Mouse (Mus musculus): ENCODE measurements around the gene Mgat2.

The Mgat2 gene

DNA sequence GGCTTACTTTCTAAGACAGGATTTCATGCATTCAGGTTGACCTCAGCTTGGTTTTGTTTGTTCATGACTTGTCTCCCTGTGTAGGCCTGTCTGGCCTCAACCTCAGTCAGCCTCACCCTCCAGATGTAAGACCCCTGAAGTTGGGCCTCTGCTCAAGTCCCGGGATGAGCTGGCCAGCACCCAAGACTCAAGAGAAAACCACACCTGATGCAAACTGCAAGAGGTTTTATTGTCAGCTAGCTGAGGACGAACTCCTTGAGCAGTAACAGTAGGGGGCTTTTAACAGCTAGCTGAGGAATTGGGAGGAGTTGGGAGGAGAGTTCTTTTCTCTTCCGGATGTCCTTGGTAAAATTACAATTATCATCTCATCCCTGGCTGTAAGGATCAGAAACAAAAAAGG is 6.4 kb upstream of the Mgat2 start:
- DNase-seq (ENCODE audit: low read depth, low spot score) = no peak

- no peak for DNase-seq (ENCODE audit: low read depth, low spot score)
Measured at GRCm38 (mm10) chr12:69179371-69179770, 4.6 kb upstream of the Mgat2 start.

DNA sequence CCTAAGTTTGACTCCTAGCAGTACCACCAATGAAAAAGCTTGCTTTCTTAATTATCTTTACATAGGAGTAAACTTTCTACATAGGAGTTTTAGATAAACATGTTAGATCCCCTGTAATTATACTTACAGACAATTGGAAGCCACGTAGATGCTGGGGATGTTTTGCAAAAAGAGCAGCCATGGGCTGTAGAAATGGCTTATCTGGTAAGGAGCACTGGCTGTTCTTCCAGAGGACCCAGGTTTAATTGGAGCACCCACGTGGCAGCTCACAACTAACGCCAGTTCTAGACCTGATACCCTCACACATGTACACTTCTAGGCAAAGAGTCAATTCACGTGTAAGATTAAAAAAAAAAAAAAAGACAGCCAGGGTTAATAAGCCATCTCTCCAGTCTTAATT is 2.2 kb upstream of the Mgat2 start:
- no peak for DNase-seq (ENCODE audit: low read depth, low spot score)

DNA sequence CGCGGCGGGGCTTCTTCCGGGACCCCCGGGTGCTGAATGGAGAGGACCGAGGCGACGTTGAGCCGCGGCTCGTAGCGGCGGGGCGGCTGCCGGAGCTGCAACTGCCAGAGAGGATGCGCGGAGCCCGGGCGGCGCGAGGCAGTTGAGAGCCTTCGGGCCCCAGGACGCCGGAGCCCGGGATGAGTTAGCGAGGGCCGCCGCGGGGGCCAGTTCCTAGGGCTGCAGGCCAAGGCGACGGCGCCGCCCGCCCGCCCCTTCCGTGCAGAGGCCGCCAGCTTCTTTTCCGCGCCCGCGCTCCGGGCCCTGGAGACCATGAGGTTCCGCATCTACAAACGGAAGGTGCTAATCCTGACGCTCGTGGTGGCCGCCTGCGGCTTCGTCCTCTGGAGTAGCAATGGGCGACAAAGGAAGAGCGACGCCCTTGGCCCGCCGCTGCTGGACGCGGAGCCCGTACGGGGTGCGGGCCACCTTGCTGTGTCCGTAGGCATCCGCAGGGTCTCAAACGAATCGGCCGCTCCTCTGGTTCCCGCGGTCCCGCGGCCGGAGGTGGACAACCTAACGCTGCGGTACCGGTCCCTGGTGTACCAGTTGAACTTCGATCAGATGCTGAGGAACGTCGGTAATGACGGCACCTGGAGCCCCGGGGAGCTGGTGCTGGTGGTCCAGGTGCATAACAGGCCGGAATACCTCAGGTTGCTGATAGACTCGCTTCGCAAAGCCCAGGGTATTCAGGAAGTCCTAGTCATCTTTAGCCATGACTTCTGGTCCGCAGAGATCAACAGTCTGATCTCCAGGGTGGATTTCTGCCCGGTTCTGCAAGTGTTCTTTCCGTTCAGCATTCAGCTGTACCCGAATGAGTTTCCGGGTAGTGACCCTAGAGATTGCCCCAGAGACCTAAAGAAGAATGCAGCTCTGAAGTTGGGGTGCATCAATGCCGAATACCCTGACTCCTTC is 662 bp downstream of the Mgat2 start:
- peak; percentile 25 for DNase-seq (ENCODE audit: low read depth, low spot score)

DNA sequence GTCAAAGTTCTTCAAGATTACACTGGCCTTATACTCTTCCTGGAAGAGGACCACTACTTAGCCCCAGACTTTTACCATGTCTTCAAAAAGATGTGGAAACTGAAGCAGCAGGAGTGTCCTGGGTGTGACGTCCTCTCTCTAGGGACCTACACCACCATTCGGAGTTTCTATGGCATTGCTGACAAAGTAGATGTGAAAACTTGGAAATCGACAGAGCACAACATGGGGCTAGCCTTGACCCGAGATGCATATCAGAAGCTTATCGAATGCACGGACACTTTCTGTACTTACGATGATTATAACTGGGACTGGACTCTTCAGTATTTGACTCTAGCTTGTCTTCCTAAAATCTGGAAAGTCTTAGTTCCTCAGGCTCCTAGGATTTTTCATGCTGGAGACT is 1.4 kb downstream of the Mgat2 start:
- DNase-seq (ENCODE audit: low read depth, low spot score) = no peak

DNA sequence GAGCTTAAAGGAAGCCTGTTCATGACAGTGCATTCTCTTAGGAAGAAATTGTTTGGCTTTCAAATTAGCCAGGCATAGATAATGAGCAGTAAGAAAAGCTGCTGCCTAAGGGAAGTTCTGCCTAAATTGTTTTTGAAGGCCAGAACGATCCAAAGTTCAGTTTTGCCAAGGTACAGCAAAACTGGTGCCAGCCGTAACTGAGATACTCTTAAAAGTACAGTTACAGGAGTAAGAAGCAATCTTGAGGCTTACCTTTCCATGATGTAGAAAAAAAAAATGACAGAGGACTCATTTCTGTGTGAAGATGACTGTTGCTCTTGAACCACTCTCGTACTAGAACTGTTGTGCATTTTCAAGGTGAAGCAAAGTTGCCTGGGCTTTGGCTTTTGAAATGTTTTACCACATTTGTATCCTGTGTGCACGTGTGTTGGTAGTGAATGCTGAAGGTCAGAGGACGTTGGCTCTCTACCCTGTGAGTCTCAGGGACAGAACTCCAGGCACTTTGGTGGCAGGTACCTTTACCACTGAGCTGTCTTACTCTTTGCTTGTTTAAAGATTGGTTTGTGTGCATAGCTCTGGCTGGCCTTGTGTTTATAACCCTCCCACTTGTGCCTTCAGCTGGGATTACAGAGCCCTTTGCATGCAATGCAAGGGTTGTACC is 3.0 kb downstream of the Mgat2 start:
- DNase-seq (ENCODE audit: low read depth, low spot score) = no peak

DNA sequence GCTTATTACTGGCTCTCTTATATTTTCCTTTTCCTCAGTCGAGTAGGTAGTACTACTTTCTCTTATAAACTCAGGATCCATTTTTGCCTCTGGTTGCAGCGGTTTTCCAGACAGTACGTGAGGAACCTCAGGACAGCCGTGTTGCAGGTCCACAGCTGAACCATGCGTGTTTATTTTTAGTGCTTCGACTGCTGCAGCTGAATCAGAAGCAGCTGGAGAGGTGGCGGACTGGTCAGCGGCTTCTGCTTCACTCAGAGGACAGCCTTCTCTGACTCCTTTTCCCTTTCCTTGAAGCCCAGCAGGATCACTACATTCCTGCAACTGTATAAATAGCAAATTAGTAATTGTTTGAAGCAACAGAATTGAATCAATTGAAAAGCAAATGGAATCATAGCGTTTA is 6.1 kb downstream of the Mgat2 start:
- DNase-seq (ENCODE audit: low read depth, low spot score) = no peak

- no peak for DNase-seq (ENCODE audit: low read depth, low spot score)
Measured at GRCm38 (mm10) chr12:69190522-69190921, 6.6 kb downstream of the Mgat2 start.

DNA sequence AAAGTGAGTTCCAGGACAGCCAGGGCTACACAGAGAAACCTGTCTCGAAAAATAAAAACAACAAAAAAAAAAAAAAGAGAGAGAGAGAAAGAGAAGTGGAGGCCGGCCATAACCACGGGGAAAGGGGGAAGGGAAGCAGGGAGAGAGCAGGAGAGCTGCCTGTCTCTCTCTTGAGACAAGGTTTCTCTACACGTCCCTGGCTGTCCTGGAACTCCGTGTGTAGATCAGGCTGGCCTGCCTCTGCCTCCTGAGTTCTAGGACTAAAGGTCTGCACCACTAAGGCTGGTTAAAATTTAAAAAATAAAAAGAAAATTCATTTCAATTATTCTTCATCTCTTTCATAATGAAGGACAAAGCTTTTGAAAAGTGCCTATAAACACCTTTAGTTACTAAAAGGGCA is 7.4 kb downstream of the Mgat2 start:
- DNase-seq (ENCODE audit: low read depth, low spot score) = no peak

DNA sequence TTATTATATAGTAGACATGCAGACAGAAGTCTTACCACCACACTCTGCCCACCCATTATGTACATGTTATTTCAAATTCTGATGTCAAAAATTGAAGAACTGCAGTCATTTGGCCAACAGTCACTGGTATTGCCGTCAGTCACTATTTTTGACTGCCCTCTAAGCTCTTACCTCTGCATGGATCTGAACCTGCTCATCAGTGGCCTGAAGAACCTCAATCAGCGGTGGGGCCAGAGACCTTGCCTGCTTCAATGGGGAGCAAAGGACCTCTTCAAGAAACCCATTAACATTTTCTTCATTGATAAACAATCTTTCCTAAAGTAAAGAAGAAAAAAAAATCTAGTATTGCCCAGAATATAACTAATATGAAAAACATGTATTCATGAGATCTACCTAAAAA is 8.7 kb downstream of the Mgat2 start:
- no peak for DNase-seq (ENCODE audit: low read depth, low spot score)

GRCm38 (mm10) chr12:69196444-69197377 is 12.8 kb downstream of the Mgat2 start, which contains the start of gene Gm49383:
Gene Gm49383 (minus strand): TSS chr12:69197104.
- peak; percentile 54 for DNase-seq (ENCODE audit: low read depth, low spot score)

- DNase-seq (ENCODE audit: low read depth, low spot score) = peak; percentile 18
Measured at GRCm38 (mm10) chr12:69197378-69198163, 13.6 kb downstream of the Mgat2 start.

DNA sequence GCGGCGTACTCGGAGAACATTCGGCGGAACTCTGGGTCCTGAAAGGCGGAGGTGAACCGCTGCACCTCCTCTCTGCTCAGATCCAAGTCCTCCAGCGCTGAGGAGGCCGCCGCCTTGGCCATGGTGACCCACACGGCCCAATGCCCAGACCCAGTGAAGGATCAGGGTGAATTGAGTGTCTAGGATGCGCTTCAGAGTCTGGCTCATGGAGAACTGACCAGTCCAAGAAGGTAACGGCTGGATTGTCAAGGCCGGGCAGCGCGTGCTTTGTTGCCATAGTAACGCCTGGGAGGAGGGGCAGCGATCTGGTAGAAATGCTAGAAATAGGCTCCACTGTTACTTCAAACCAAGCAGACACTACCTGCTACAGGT is 14.2 kb downstream of the Mgat2 start, which contains the start of gene Dnaaf2:
TSS of gene Dnaaf2 (minus strand) at position 266 of the 372 bp plus-strand sequence.
- no peak for DNase-seq (ENCODE audit: low read depth, low spot score)

DNA sequence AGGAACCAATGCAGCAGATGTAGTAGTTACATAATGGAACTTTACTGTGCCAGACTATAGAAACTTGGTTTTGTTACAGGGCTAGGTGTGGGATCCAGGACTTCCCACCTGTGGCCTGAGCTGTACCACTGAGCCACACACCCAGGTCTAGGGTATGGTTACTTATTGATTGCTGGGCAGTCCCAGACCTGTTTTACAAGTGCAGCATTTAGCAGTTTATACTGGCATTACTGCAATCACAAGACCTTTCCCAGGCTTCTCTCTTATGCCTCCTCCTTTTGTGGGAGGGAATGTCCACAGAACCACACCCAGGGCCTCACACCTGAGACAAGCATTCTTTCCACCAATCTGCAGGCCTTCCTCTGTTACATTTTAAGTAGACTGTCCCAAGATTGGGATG is 15.0 kb downstream of the Mgat2 start:
- no peak for DNase-seq (ENCODE audit: low read depth, low spot score)

GRCm38 (mm10) chr12:69204052-69204833 is 20.3 kb downstream of the Mgat2 start, which contains the start of gene Gm49384:
Gene Gm49384 (minus strand): TSS chr12:69204267.
- DNase-seq (ENCODE audit: low read depth, low spot score) = no peak

DNA sequence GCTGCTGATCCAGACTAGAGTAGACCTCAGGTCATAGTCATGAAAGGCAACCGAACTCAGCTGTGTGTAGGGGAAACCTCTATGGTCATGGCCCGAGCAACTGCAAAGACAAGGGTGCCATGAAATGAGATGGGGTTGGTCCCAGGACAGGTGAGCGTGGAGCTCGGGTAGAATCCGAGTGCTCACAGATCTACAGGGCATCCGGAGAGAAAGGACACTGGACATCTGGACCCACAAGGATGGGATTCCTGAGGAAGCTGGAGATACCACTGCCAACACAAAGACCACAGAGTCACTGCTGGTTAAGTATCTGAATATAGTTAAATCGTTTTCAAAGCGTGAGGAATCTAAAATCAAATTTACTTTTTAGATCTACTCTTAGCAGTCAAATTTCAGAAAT is 23.4 kb downstream of the Mgat2 start:
- DNase-seq (ENCODE audit: low read depth, low spot score) = no peak

GRCm38 (mm10) chr12:69207926-69208325 is 24.0 kb downstream of the Mgat2 start:
- DNase-seq (ENCODE audit: low read depth, low spot score) = no peak

- no peak for DNase-seq (ENCODE audit: low read depth, low spot score)
Measured at GRCm38 (mm10) chr12:69208520-69208919, 24.6 kb downstream of the Mgat2 start.

DNA sequence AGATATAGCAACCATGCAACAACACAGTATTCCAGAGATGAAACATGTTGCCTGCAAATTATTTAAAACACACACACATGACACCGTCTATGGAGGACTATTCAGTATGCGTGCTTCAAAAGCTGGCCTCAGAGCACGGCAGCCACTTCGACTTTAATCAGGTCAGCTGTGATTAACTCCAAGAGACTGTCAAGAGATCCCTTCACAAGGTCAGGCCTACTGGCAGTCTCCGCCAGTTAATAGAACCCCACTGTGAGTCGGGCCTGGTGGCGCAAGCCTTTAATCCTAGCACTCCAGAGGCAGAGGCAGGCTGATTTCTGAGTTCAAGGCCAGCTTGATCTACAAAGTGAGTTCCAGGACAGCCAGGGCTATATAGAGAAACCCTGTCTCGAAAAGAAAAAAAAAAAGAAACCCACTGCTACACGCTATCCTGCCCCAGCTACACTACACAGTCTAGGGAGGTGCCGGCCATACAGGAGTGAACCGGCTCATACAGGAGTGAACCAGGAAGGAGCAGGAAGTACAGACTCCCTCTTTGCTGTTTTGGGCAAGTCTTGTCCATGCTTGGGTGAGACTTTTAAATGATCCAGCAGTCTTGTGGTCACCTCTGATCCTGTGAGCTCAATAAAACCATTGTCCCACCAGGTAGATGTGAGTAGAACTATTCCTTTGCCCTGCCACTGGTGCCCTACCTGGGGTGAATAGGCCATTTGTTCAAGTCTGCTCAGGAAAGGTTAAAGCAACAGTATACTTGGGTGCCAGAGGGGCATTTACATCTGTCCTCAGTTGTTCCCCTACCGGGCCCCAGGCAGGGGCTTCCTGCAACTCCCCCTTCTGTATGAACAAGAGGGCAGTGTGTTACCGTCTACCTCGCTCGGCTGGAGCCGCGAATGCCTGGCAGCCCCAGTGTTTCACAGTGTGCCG is 26.4 kb downstream of the Mgat2 start:
- DNase-seq (ENCODE audit: low read depth, low spot score) = no peak

All from skeletal muscle tissue, adult 2 months (tissue).